Mouse (Mus musculus) hindbrain, postnatal 0 days (tissue): ENCODE data around the gene 1700008O03Rik. TPM values are rescaled to one million over a fixed set of nuclear protein-coding genes. Genes with fewer than 3 reads are reported as not detected.

Experiments
- ATAC-seq: fragments of 200-750 bp; cut with Nextera tagmentation; 2 replicates; pipeline ENCODE4 v1.8.0; 2017; ENCODE audit warnings: mild to moderate bottlenecking, moderate TSS enrichment, moderate library complexity
- DNase-seq: peaks from one replicate; pipeline ENCODE4 v3.0.0-alpha.2; 2015; ENCODE audit warnings: low spot score
- H3K27ac ChIP-seq: fragments of 300-500 bp; sonication (generic); 2 replicates; pipeline ENCODE4 v1.5.1; 2014; ENCODE audit warnings: mild to moderate bottlenecking
- H3K27me3 ChIP-seq: fragments of 300-500 bp; sonication (generic); 2 replicates; pipeline ENCODE4 v1.6.1; 2014; ENCODE audit warnings: low read length, mixed read lengths; ENCODE audit not compliant: insufficient read depth
- H3K36me3 ChIP-seq: fragments of 300-500 bp; sonication (generic); 2 replicates; pipeline ENCODE4 v1.6.1; 2014; ENCODE audit warnings: low read length, mixed read lengths; ENCODE audit not compliant: insufficient read depth
- H3K4me1 ChIP-seq: fragments of 300-500 bp; sonication (generic); 2 replicates; pipeline ENCODE4 v1.6.1; 2014; ENCODE audit warnings: antibody characterized with exemption, low read length, mixed read lengths; ENCODE audit not compliant: insufficient read depth
- H3K4me2 ChIP-seq: fragments of 300-500 bp; sonication (generic); 2 replicates; pipeline ENCODE4 v1.6.1; 2014; ENCODE audit warnings: low read depth, mild to moderate bottlenecking, low read length, moderate library complexity, mixed read lengths
- H3K4me3 ChIP-seq: fragments of 300-500 bp; sonication (generic); 2 replicates; pipeline ENCODE4 v1.5.1; 2014; ENCODE audit warnings: low read length
- H3K9ac ChIP-seq: fragments of 300-500 bp; sonication (generic); replicated peaks from 2 replicates; pipeline ENCODE4 v1.6.1; 2014; ENCODE audit warnings: mild to moderate bottlenecking, low read length, moderate library complexity, mixed read lengths
- H3K9me3 ChIP-seq: fragments of 300-500 bp; sonication (generic); 2 replicates; pipeline ENCODE4 v1.6.1; 2016; ENCODE audit warnings: low read length, mixed read lengths
- CTCF ChIP-seq: IDR thresholded peaks from 2 replicates; pipeline ENCODE4 v1.5.1; 2016; ENCODE audit warnings: antibody characterized with exemption, control low read depth, low read depth
- WGBS: fragments of 180-500 bp; shearing (Covaris S2); extraction: QIAGEN DNeasy Blood & Tissue Kit; methylation state at CpG from one replicate; pipeline ENCODE4 v1.1.7; 2014; 5-methylcytosine and 5-hydroxymethylcytosine counted together
- polyA plus RNA-seq: library from polyadenylated mRNA; unstranded; fragments of >200 nt; fragmentation: Nextera tagmentation; extraction: Ambion mirVana; gene quantifications from 2 replicates; pipeline ENCODE4 v1.2.1, GENCODE M21; 2015
- total RNA-seq: library from RNA; depleted of rRNA; stranded (reverse); fragments of >200 nt; gene quantifications from 2 replicates; pipeline ENCODE4 v1.2.3, GENCODE M21; 2014

The 1700008O03Rik gene
- total and polyA plus RNA-seq, 2 experiments from 2014 or later: 1.4 to 3.3 TPM

- WGBS: 2% methylated on average over 38 of the region's 54 CpGs
- peak; percentile 83 for ATAC-seq
- peak overlapping the region; percentile 94 for H3K9ac ChIP-seq
- H3K27ac ChIP-seq: peak overlapping the region; percentile 93
- no peaks in the 10 kb centered on the region for H3K4me1 ChIP-seq
- peaks cover 3% of the 10 kb centered on the region; the same call in 1 of the 2 replicates for H3K36me3 ChIP-seq
- no peak for TF ChIP-seq CTCF
- peak overlapping the region; percentile 64 for H3K4me3 ChIP-seq
- no peaks in the 10 kb centered on the region for H3K27me3 ChIP-seq
- peak overlapping the region; percentile 78 for H3K4me2 ChIP-seq
- H3K9me3 ChIP-seq: no peaks in the 10 kb centered on the region
- DNase-seq: peak; percentile 83
These were observed 49.3 kb downstream of the 1700008O03Rik start for GRCm38 (mm10) chr7:44336046-44337021.

GRCm38 (mm10) chr7:44335031-44335878 lies 50.4 kb downstream of the 1700008O03Rik start:
- no peaks in the 10 kb centered on the region for H3K27me3 ChIP-seq
- 5% methylated on average over 25 of the region's 40 CpGs for WGBS
- H3K9me3 ChIP-seq: no peaks in the 10 kb centered on the region
- H3K27ac ChIP-seq: peak overlapping the region; percentile 93
- ATAC-seq (peak; percentile 80), DNase-seq (peak; percentile 86)
- peak overlapping the region; percentile 78 for H3K4me2 ChIP-seq
- peaks cover 3% of the 10 kb centered on the region; the same call in 1 of the 2 replicates for H3K36me3 ChIP-seq
- H3K9ac ChIP-seq: peak overlapping the region; percentile 94
- no peaks in the 10 kb centered on the region for H3K4me1 ChIP-seq
- H3K4me3 ChIP-seq: peak overlapping the region; percentile 64
- TF ChIP-seq CTCF: no peak

GRCm38 (mm10) chr7:44334139-44334538 lies 51.5 kb downstream of the 1700008O03Rik start:
- H3K36me3 ChIP-seq: peaks cover 7% of the 10 kb centered on the region; the same call in 1 of the 2 replicates
- H3K27ac ChIP-seq: no peak overlapping the region
- ATAC-seq: no peak
- no peaks in the 10 kb centered on the region for H3K4me1 ChIP-seq
- no peak overlapping the region for H3K4me3 ChIP-seq
- no peak overlapping the region for H3K9ac ChIP-seq
- TF ChIP-seq CTCF: no peak
- DNase-seq: no peak
- H3K4me2 ChIP-seq: no peak overlapping the region
- no peaks in the 10 kb centered on the region for H3K9me3 ChIP-seq
- 77% methylated on average over 14 of the region's 14 CpGs for WGBS
- no peaks in the 10 kb centered on the region for H3K27me3 ChIP-seq

- 61% methylated on average over 3 of the region's 3 CpGs for WGBS
- no peak overlapping the region for H3K4me3 ChIP-seq
- H3K27ac ChIP-seq: no peak overlapping the region
- no peaks in the 10 kb centered on the region for H3K4me1 ChIP-seq
- H3K4me2 ChIP-seq: no peak overlapping the region
- no peak overlapping the region for H3K9ac ChIP-seq
- ATAC-seq (no peak), DNase-seq (no peak)
- no peaks in the 10 kb centered on the region for H3K27me3 ChIP-seq
- H3K36me3 ChIP-seq: peaks cover 9% of the 10 kb centered on the region; the same call in 1 of the 2 replicates
- no peak for TF ChIP-seq CTCF
- H3K9me3 ChIP-seq: no peaks in the 10 kb centered on the region
These were observed 53.3 kb downstream of the 1700008O03Rik start for GRCm38 (mm10) chr7:44332336-44332735.

GRCm38 (mm10) chr7:44326614-44327013 lies 59.0 kb downstream of the 1700008O03Rik start:
- ATAC-seq (no peak), DNase-seq (no peak)
- no peak overlapping the region for H3K27ac ChIP-seq
- no peak overlapping the region for H3K4me3 ChIP-seq
- TF ChIP-seq CTCF: no peak
- H3K4me1 ChIP-seq: no peaks in the 10 kb centered on the region
- H3K4me2 ChIP-seq: no peak overlapping the region
- peaks cover 21% of the 10 kb centered on the region; the same call in 1 of the 2 replicates for H3K36me3 ChIP-seq
- H3K9ac ChIP-seq: no peak overlapping the region
- 61% methylated on average over 6 of the region's 6 CpGs for WGBS
- H3K27me3 ChIP-seq: no peaks in the 10 kb centered on the region
- H3K9me3 ChIP-seq: no peaks in the 10 kb centered on the region

- peaks cover 22% of the 10 kb centered on the region; the same call in 1 of the 2 replicates for H3K36me3 ChIP-seq
- WGBS: 70% methylated on average over 1 of the region's 1 CpGs
These were observed 63.3 kb downstream of the 1700008O03Rik start for GRCm38 (mm10) chr7:44322290-44322689.

More at GRCm38 (mm10) chr7:44322290-44322689, 63.3 kb downstream of the 1700008O03Rik start:
- Histone ChIP-seq H3K4me1 (no peaks in the 10 kb centered on the region), H3K9me3 (no peaks in the 10 kb centered on the region), H3K4me3 (no peak overlapping the region), H3K4me2 (no peak overlapping the region), H3K27ac (no peak overlapping the region), H3K27me3 (no peaks in the 10 kb centered on the region), H3K9ac (no peak overlapping the region)
- no peak for DNase-seq
- ATAC-seq: no peak
- TF ChIP-seq CTCF: no peak
